Mouse (Mus musculus) liver, postnatal 0 days (tissue): ENCODE results near the gene Tspyl1.

Source experiments
- CTCF ChIP-seq: sonication (generic); IDR thresholded peaks from 2 replicates; pipeline ENCODE4 v1.5.1; 2016; ENCODE audit warnings: antibody characterized with exemption, low read depth
- EP300 ChIP-seq: IDR thresholded peaks from 2 replicates; pipeline ENCODE4 v1.6.1; 2016; ENCODE audit warnings: antibody characterized with exemption, low read depth, mild to moderate bottlenecking

- TF ChIP-seq CTCF: no peak
- no peak for TF ChIP-seq EP300
Measured at GRCm38 (mm10) chr10:34309915-34310685, 28.1 kb downstream of the Tspyl1 start.
